Comparison of ENCODE assay signal across 9 mouse cellular contexts in the genomic region with DNA sequence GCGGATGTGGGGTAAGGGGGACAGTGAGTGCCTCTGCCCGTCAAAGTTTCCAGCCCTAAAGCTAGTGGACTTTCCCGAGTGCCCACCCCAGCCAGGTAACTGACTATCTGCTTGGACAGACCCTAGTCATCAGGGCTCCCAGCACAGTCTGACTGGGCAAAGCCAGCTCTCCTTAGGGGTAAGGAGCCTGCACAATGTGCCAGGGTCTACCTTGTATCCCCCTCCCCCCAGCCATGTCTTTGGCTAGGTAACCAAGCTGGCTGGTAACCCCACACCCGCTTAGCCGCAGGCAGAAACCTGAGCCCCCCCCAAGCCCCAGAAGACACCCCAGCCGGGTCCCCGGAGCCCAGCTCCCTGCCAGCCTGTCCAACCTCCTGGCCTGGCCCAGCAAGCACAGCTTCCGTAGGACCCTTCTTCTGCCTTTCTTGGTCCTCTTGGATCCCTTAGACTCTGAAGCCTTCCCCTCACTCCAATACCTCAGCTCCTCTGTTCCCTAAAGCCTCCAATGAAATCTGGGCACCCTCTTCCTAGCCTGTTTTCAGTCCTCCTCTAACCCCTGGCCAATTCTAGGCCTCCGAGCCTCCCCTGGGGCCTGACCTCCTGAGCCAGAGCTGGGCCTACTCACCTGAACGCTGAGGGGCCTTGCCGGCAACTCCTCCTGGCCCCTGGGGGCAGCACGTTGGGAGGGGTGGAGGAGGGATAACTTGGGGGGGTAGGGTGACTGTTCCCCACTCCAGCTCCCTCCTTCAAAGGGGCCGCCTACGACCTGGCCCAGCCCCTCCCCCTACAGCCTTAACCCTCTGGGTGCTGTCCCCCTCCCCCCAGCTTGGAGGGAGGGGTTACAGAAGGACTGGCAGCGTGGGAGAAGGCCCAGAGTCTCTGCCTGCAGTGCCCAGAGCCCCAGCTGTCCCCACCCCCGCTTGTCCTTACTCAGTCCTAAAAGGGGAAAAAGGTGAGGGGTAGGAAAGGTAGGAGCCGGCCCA. TPM values are rescaled to one million over a fixed set of nuclear protein-coding genes. Genes with fewer than 3 reads are reported as not detected.
A peak's percentile ranks its signal among the peaks of the same experiment; 100 is the strongest.
DNase-seq lines count a peak whose midpoint lies in the region; ATAC-seq and TF ChIP-seq lines count a peak whose summit lies in the region.
"Had no signal": no experiment of that assay in that cellular context is flagged by ENCODE, and none has a peak within 500 bp of the region (broad histone marks: within the 10 kb centered on the region; RNA-seq: fewer than 3 reads in every experiment).

No protein-coding gene starts in this region.

- peaks cover 61% of the 10 kb centered on the region for H3K4me1 ChIP-seq in hindbrain, embryonic 10.5 days (replicated peaks)
- peaks cover 11% of the 10 kb centered on the region; the same call in 1 of the 2 replicates for H3K4me1 ChIP-seq in hindbrain, postnatal 0 days (ENCODE audit: insufficient read depth, low read length)
- peaks cover 43% of the 10 kb centered on the region for H3K4me1 ChIP-seq in liver, embryonic 11.5 days (replicated peaks; ENCODE audit: control insufficient read depth, insufficient read depth, low read length)

- ATAC-seq in hindbrain, postnatal 0 days = no peak
- no peak for ATAC-seq in liver, embryonic 11.5 days (replicated peaks; ENCODE audit: low FRiP score)

- H3K27ac ChIP-seq in hindbrain, embryonic 10.5 days = peak overlapping the region; percentile 36
- H3K27ac ChIP-seq in hindbrain, postnatal 0 days = no peak overlapping the region
- no peak overlapping the region for H3K27ac ChIP-seq in liver, embryonic 11.5 days (ENCODE audit: low read depth, low read length)
- H3K27ac ChIP-seq: hindbrain, embryonic 12.5 days had no signal

- no peak for DNase-seq in hindbrain, embryonic 10.5 days (ENCODE audit: low spot score)
- DNase-seq in hindbrain, postnatal 0 days (ENCODE audit: low spot score) = no peak
- peak; percentile 65 for DNase-seq in thymus, postnatal 14 days
- DNase-seq in thymus, postnatal 0 days (ENCODE audit: low spot score) = no peak
- DNase-seq in liver, embryonic 11.5 days (ENCODE audit: low spot score) = no peak
- DNase-seq in embryo, embryonic 10 days (ENCODE audit: low spot score) = no peak
- no peak for DNase-seq in frontal cortex, adult 2 months (ENCODE audit: extremely low spot score in 1 of 2, low spot score in 1 of 2)
- DNase-seq: cerebellum, adult 8-10 months had no signal

- no peak overlapping the region; the same call in 1 of the 2 replicates for H3K4me3 ChIP-seq in hindbrain, embryonic 10.5 days
- H3K4me3 ChIP-seq in hindbrain, postnatal 0 days (ENCODE audit: low read length) = no peak overlapping the region
- H3K4me3 ChIP-seq in liver, embryonic 11.5 days (ENCODE audit: low read depth, low read length) = peak overlapping the region; percentile 1; the same call in 1 of the 2 replicates
- H3K4me3 ChIP-seq: hindbrain, embryonic 12.5 days had no signal

- no peak overlapping the region for H3K9ac ChIP-seq in hindbrain, postnatal 0 days (replicated peaks; ENCODE audit: low read length)
- H3K9ac ChIP-seq in liver, embryonic 11.5 days (ENCODE audit: low read depth, low read length) = no peak overlapping the region
- H3K9ac ChIP-seq: hindbrain, embryonic 12.5 days had no signal

- no peak for TF ChIP-seq CTCF in hindbrain, postnatal 0 days (IDR thresholded peaks at IDR 0.05; ENCODE audit: low read depth)

- no peaks in the 10 kb centered on the region for H3K9me3 ChIP-seq in hindbrain, embryonic 10.5 days
- H3K9me3 ChIP-seq in hindbrain, postnatal 0 days (ENCODE audit: low read length) = no peaks in the 10 kb centered on the region
- no peaks in the 10 kb centered on the region for H3K9me3 ChIP-seq in liver, embryonic 11.5 days (ENCODE audit: control insufficient read depth, low read length)
- H3K9me3 ChIP-seq: hindbrain, embryonic 12.5 days had no signal

- H3K4me2 ChIP-seq in hindbrain, postnatal 0 days (ENCODE audit: low read depth, low read length) = no peak overlapping the region
- peak overlapping the region; percentile 30 for H3K4me2 ChIP-seq in liver, embryonic 11.5 days
- H3K4me2 ChIP-seq: hindbrain, embryonic 12.5 days had no signal

- WGBS in hindbrain, embryonic 10.5 days = 45% methylated on average over 17 of the region's 17 CpGs
- WGBS in hindbrain, postnatal 0 days = 59% methylated on average over 17 of the region's 17 CpGs
- 59% methylated on average over 17 of the region's 17 CpGs for WGBS in liver, embryonic 11.5 days

- peaks cover 23% of the 10 kb centered on the region for H3K27me3 ChIP-seq in hindbrain, embryonic 10.5 days (ENCODE audit: insufficient read depth, poor library complexity, severe bottlenecking)
- H3K27me3 ChIP-seq in hindbrain, postnatal 0 days (ENCODE audit: insufficient read depth, low read length) = no peaks in the 10 kb centered on the region
- no peaks in the 10 kb centered on the region; the same call in 1 of the 2 replicates for H3K27me3 ChIP-seq in liver, embryonic 11.5 days (replicated peaks; ENCODE audit: control insufficient read depth, insufficient read depth, low read length)

- H3K36me3 ChIP-seq in hindbrain, embryonic 10.5 days = no peaks in the 10 kb centered on the region
- no peaks in the 10 kb centered on the region for H3K36me3 ChIP-seq in hindbrain, postnatal 0 days (ENCODE audit: insufficient read depth, low read length)
- no peaks in the 10 kb centered on the region; the same call in 1 of the 2 replicates for H3K36me3 ChIP-seq in liver, embryonic 11.5 days (ENCODE audit: control insufficient read depth, insufficient read depth, low read length)
- H3K36me3 ChIP-seq: hindbrain, embryonic 12.5 days had no signal

RNA-seq across cellular contexts. Expression of a gene that starts 7.8 kb away (rescaled TPM):
- 0.47 and 0.73 TPM in 2 replicates for polyA plus RNA-seq in hindbrain, embryonic 10.5 days (2016; fragmentation: Nextera tagmentation; extraction: Ambion mirVana)
- total RNA-seq in hindbrain, postnatal 0 days (2014; rRNA removed) = 3.7 and 5.4 TPM in 2 replicates
- 0.73 and 0.82 TPM in 2 replicates for polyA plus RNA-seq in hindbrain, postnatal 0 days (2015; fragmentation: Nextera tagmentation; extraction: Ambion mirVana)
- 4.1 and 4.6 TPM in 2 replicates for polyA plus RNA-seq in thymus, postnatal 0 days (2015; fragmentation: Nextera tagmentation; extraction: Ambion mirVana)
- polyA plus RNA-seq in liver, embryonic 11.5 days (2014; fragmentation: Nextera tagmentation; extraction: Ambion mirVana) = 1.5 and 2.1 TPM in 2 replicates
- polyA plus RNA-seq in frontal cortex, adult 2 months (2012; rRNA removed) = 15.2 and 15.3 TPM in 2 replicates

RNA-seq across cellular contexts. Expression of a gene that starts 15.9 kb away (rescaled TPM):
- 1.7 TPM in 1 of 2 replicates, not detected in the other for polyA plus RNA-seq in hindbrain, embryonic 10.5 days (2016; fragmentation: Nextera tagmentation; extraction: Ambion mirVana)
- total RNA-seq in hindbrain, postnatal 0 days (2014; rRNA removed) = not detected in 2 replicates
- polyA plus RNA-seq in hindbrain, postnatal 0 days (2015; fragmentation: Nextera tagmentation; extraction: Ambion mirVana) = not detected in 2 replicates
- not detected in 2 replicates for polyA plus RNA-seq in thymus, postnatal 0 days (2015; fragmentation: Nextera tagmentation; extraction: Ambion mirVana)
- polyA plus RNA-seq in liver, embryonic 11.5 days (2014; fragmentation: Nextera tagmentation; extraction: Ambion mirVana) = not detected in 2 replicates
- polyA plus RNA-seq in frontal cortex, adult 2 months (2012; rRNA removed) = 5.1 and 6.3 TPM in 2 replicates

RNA-seq across cellular contexts. Expression of a gene that starts 21.7 kb away (rescaled TPM):
- polyA plus RNA-seq in hindbrain, embryonic 10.5 days (2016; fragmentation: Nextera tagmentation; extraction: Ambion mirVana) = 0.09 and 0.33 TPM in 2 replicates
- total RNA-seq in hindbrain, postnatal 0 days (2014; rRNA removed) = 0.05 TPM in 1 of 2 replicates, not detected in the other
- polyA plus RNA-seq in hindbrain, postnatal 0 days (2015; fragmentation: Nextera tagmentation; extraction: Ambion mirVana) = 1.00 and 1.1 TPM in 2 replicates
- polyA plus RNA-seq in thymus, postnatal 0 days (2015; fragmentation: Nextera tagmentation; extraction: Ambion mirVana) = 0.10 and 0.14 TPM in 2 replicates
- polyA plus RNA-seq in liver, embryonic 11.5 days (2014; fragmentation: Nextera tagmentation; extraction: Ambion mirVana) = not detected in 2 replicates
- polyA plus RNA-seq in frontal cortex, adult 2 months (2012; rRNA removed) = 0.08 TPM in 2 replicates

RNA-seq across cellular contexts. Expression of a gene that starts 24.9 kb away (rescaled TPM):
- 28.3 and 31.9 TPM in 2 replicates for polyA plus RNA-seq in hindbrain, embryonic 10.5 days (2016; fragmentation: Nextera tagmentation; extraction: Ambion mirVana)
- 32.1 and 40.7 TPM in 2 replicates for total RNA-seq in hindbrain, postnatal 0 days (2014; rRNA removed)
- 23.8 and 26.8 TPM in 2 replicates for polyA plus RNA-seq in hindbrain, postnatal 0 days (2015; fragmentation: Nextera tagmentation; extraction: Ambion mirVana)
- polyA plus RNA-seq in thymus, postnatal 0 days (2015; fragmentation: Nextera tagmentation; extraction: Ambion mirVana) = 29.5 and 32.6 TPM in 2 replicates
- 34.3 and 37.8 TPM in 2 replicates for polyA plus RNA-seq in liver, embryonic 11.5 days (2014; fragmentation: Nextera tagmentation; extraction: Ambion mirVana)
- polyA plus RNA-seq in frontal cortex, adult 2 months (2012; rRNA removed) = 43.7 and 47.7 TPM in 2 replicates

RNA-seq across cellular contexts. Expression of a gene that starts 25.0 kb away (rescaled TPM):
- polyA plus RNA-seq in hindbrain, embryonic 10.5 days (2016; fragmentation: Nextera tagmentation; extraction: Ambion mirVana) = 0.34 TPM in 1 of 2 replicates, not detected in the other
- 0.07 and 0.31 TPM in 2 replicates for total RNA-seq in hindbrain, postnatal 0 days (2014; rRNA removed)
- 0.20 and 0.42 TPM in 2 replicates for polyA plus RNA-seq in hindbrain, postnatal 0 days (2015; fragmentation: Nextera tagmentation; extraction: Ambion mirVana)
- not detected in 2 replicates for polyA plus RNA-seq in thymus, postnatal 0 days (2015; fragmentation: Nextera tagmentation; extraction: Ambion mirVana)
- polyA plus RNA-seq in liver, embryonic 11.5 days (2014; fragmentation: Nextera tagmentation; extraction: Ambion mirVana) = 0.10 TPM in 1 of 2 replicates, not detected in the other
- polyA plus RNA-seq in frontal cortex, adult 2 months (2012; rRNA removed) = 0.68 and 0.86 TPM in 2 replicates
